Mouse (Mus musculus) thymus, adult 2 months (tissue): ENCODE measurements around the gene Hps6. TPM values are rescaled to one million over a fixed set of nuclear protein-coding genes. Genes with fewer than 3 reads are reported as not detected.

Experiments used
- DNase-seq: peaks from one replicate; pipeline ENCODE4 v3.0.0; 2021
- H3K27ac ChIP-seq: fragments of 200-500 bp; 2 replicates; pipeline ENCODE4 v1.5.1; 2012; ENCODE audit warnings: low read length, control low read depth; ENCODE audit not compliant: control insufficient read depth, insufficient read depth
- H3K27me3 ChIP-seq: fragments of 200-500 bp; 2 replicates; pipeline ENCODE4 v1.6.1; 2012; ENCODE audit warnings: mild to moderate bottlenecking, low read length, moderate library complexity, mixed read lengths; ENCODE audit not compliant: control insufficient read depth, insufficient read depth
- H3K36me3 ChIP-seq: fragments of 200-500 bp; 2 replicates; pipeline ENCODE4 v1.6.1; 2012; ENCODE audit warnings: mild to moderate bottlenecking, low read length, moderate library complexity; ENCODE audit not compliant: control insufficient read depth, insufficient read depth
- H3K4me1 ChIP-seq: fragments of 200-500 bp; replicated peaks from 2 replicates; pipeline ENCODE4 v1.6.1; 2012; ENCODE audit warnings: low read length; ENCODE audit not compliant: control insufficient read depth, insufficient read depth
- H3K4me3 ChIP-seq: fragments of 200-500 bp; 2 replicates; pipeline ENCODE4 v1.5.1; 2012; ENCODE audit warnings: mild to moderate bottlenecking, low read length, control low read depth, moderate library complexity; ENCODE audit not compliant: control insufficient read depth, insufficient read depth
- CTCF ChIP-seq: fragments of 200-500 bp; IDR thresholded peaks from 2 replicates; pipeline ENCODE4 v1.5.1; 2012; ENCODE audit warnings: mild to moderate bottlenecking, control low read depth, low read length, moderate library complexity, borderline replicate concordance; ENCODE audit not compliant: control insufficient read depth, poor library complexity, insufficient read depth; ENCODE audit errors: extremely low read depth
- POLR2A ChIP-seq: fragments of 200-500 bp; IDR thresholded peaks from 2 replicates; pipeline ENCODE4 v1.6.1; 2012; ENCODE audit warnings: mild to moderate bottlenecking, low read length, control low read depth, moderate library complexity; ENCODE audit not compliant: control insufficient read depth, poor library complexity, insufficient read depth; ENCODE audit errors: extremely low read depth
- WGBS: fragments of 180-500 bp; shearing (Covaris S2); methylation state at CpG from one replicate; pipeline ENCODE4 v1.1.7; 2018; 5-methylcytosine and 5-hydroxymethylcytosine counted together
- polyA plus RNA-seq: library from polyadenylated mRNA; depleted of rRNA; stranded (reverse); fragments of >200 nt; gene quantifications from 2 replicates; pipeline ENCODE4 v1.2.3, GENCODE M21; 2012

The Hps6 gene
- polyA plus RNA-seq, 1 experiment: 9.4 TPM

DNA sequence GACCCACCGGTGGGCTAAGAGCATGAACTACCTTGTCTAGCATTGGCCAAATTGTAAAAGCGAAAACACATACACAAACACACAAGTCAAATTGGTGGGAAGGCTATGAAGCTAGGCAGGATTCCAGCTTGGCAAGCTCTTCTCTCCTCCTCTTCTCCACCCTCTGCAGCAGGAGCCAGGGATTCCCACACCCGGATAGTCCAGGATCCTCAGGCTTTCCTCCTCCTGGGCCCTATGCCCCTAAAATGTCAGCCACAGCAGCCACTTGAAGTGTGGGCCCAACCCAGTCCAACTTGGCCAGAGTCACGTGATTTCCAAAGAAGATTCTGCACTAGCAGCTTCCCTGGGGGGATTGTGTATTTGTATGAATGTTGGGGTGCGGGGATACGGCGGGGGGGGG, 40.1 kb downstream of the Hps6 start:
- no peaks in the 10 kb centered on the region for H3K27me3 ChIP-seq
- TF ChIP-seq CTCF (no peak), POLR2A (no peak)
- H3K27ac ChIP-seq: peak overlapping the region; percentile 29; the same call in 1 of the 2 replicates
- DNase-seq: no peak
- H3K4me3 ChIP-seq: no peak overlapping the region
- WGBS: 58% methylated on average over 7 of the region's 7 CpGs
- no peaks in the 10 kb centered on the region for H3K36me3 ChIP-seq
- peaks cover 46% of the 10 kb centered on the region for H3K4me1 ChIP-seq

DNA sequence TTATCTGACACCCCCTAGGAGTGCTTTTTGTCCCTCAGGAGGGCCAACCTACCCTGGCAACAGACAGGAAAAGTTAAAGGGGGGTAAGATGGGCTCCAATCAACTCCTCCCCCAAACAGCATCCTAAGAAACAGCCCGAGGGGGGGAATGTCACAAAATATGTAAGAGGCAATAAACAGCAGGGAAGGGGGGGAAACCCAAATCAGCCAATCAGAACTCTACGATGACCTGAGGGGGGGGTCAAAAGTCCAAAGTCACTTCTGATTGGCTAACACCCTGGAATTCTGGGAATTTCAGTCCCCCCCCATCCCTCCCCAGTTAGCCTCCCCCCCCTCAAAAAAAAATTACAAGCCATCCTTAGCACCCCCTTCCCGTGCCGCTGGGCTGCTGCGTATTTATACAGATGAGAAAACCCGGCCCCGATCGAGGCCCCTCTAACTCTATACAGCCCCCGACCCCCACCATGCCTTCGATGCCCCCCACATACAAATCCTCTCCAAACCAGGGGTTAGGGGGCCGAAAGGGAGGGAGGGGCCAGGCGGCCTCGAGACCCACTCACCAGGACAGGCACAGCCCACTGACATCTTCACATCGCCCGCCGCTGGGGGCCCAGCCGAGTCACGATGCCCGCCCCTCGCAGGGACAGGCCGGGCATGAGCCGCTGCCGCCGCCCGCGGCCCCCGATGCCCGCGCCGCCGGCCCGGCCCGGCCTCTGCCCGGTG, 41.1 kb downstream of the Hps6 start, which contains the start of gene Pprc1:
Gene Pprc1 (plus strand): TSS at position 616 of the 722 bp plus-strand sequence.
- TF ChIP-seq POLR2A (peak; percentile 72), CTCF (no peak)
- peak; percentile 23 for DNase-seq
- Histone ChIP-seq H3K4me1 (peaks cover 44% of the 10 kb centered on the region), H3K36me3 (no peaks in the 10 kb centered on the region), H3K27me3 (no peaks in the 10 kb centered on the region), H3K27ac (peak within 1 kb of the TSS; percentile 28; the same call in 1 of the 2 replicates), H3K4me3 (peak within 1 kb of the TSS; percentile 50)
- WGBS: under 1% methylated on average over 34 of the region's 34 CpGs

DNA sequence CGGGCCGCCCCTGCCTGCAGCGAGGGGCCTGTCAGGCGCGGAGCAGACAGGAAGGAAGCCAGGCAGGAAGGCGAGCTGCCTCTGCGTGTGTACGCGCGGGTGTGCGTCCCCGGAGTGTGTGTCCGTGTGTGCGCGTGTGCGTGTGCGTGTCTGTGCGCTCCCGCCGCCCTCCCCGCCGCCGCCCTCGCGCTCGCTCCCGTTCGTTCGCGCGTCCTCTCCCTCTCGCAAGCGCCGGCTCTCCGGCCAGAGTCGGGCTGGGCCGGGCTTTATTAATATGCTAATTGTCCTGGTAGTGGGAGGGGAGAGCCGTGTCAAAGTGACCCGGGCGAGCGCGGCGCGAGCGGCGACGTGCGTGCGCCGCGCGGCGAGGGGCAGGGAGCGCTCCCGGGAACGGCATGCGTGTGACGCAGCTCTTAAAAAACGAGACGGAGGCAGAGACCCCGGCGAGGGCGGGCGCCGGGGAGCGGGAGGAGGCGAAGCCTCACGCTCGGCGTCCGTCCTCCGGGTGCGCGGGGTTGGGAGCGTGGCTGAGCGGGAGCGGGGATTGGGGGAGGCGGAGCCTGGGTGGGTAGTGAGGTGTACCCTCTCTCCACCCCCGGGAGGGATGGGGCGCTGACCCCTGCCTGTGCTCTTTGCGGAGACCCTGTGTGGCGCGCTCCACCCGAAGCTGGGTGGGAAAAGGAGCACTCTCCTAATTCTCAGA, 41.8 kb downstream of the Hps6 start, which contains the start of gene Ldb1:
Gene Ldb1 (minus strand): TSS at position 222 of the 703 bp plus-strand sequence.
- Histone ChIP-seq H3K4me3 (peak within 1 kb of the TSS; percentile 50), H3K27me3 (no peaks in the 10 kb centered on the region), H3K27ac (peak within 1 kb of the TSS; percentile 28; the same call in 1 of the 2 replicates), H3K36me3 (no peaks in the 10 kb centered on the region), H3K4me1 (peaks cover 47% of the 10 kb centered on the region)
- peak; percentile 73 for DNase-seq
- TF ChIP-seq POLR2A (no peak), CTCF (no peak)
- WGBS: under 1% methylated on average over 84 of the region's 84 CpGs

DNA sequence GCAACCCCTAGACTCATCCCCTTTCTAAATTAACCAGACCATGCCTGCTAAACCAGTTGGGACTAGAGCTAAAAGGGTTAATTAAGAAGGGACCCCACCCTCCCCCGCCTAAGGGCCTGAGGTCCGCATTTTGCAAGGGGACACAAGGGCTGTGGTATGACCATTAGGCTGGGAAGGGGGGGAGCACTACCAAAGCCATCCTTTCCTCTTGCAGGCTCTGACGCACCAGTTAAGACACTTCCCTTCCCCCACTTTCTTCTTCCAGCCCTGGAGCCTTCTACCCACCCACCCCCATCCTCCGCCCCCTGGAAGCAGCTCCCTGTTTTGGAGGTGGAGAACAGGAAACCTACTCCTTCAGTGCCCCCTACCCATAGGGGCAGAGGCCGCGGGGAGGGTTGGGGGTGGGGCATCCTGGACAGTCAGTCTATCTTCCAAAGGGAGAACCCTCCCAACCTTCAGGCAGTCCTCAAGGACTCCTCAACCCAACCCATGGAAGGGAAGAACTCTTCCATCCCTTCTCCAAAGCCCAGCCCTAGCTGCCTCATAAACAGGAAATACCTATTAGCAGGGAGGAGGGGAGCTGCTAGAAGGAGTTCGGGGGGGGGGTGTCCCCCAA, 42.5 kb downstream of the Hps6 start:
- DNase-seq: peak; percentile 21
- TF ChIP-seq CTCF (no peak), POLR2A (no peak)
- 6% methylated on average over 7 of the region's 7 CpGs for WGBS

DNA sequence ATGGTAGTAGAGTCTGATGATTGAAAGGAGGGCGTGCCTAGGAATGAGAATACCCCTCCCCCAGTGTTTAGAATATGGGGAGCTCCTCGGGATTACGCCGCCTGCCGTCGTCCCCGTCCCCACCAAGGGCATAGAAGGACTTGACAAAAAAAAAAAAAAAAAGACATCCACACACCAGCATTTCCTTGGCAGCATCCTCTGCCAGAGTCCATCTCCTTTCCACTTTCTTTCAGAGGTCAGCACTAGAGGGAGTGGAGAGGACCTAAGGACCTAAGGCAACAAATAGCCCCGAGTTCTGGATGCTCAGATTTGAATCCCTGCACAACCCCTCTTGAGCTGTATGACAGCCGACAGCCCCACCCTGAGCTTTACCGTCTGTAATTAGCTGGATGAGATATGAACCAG, 43.3 kb downstream of the Hps6 start:
- Histone ChIP-seq H3K27ac (no peak overlapping the region), H3K4me3 (no peak overlapping the region), H3K36me3 (no peaks in the 10 kb centered on the region), H3K27me3 (no peaks in the 10 kb centered on the region), H3K4me1 (peaks cover 44% of the 10 kb centered on the region)
- WGBS: 58% methylated on average over 10 of the region's 10 CpGs
- DNase-seq: no peak
- TF ChIP-seq POLR2A: no peak
- TF ChIP-seq CTCF: no peak

More for the DNA sequence above, 42.5 kb downstream of the Hps6 start:
- Histone ChIP-seq H3K27me3 (no peaks in the 10 kb centered on the region), H3K4me3 (peak overlapping the region; percentile 50), H3K27ac (peak overlapping the region; percentile 0; the same call in 1 of the 2 replicates), H3K4me1 (peaks cover 50% of the 10 kb centered on the region), H3K36me3 (no peaks in the 10 kb centered on the region)

DNA sequence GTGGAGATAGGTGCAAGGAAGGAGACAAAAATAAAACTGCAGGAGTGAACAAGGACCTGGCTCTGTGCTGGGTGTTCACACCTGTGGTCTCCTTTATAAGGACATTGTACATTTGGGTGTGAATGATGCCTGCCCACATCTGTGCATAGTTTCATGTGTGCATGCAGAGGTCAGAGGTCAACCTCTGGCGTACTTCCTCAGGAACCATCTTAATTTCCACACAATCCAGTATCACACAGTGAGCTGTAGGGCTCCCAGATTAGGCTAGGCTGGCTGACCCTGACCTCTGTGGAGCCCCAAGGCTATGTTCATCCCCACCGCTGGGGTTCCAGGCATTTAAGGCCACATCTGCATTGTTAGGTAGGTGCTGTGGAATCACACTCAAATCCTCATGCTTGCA, 44.1 kb downstream of the Hps6 start:
- DNase-seq: no peak
- TF ChIP-seq CTCF (no peak), POLR2A (no peak)
- Histone ChIP-seq H3K27ac (no peak overlapping the region), H3K4me1 (peaks cover 37% of the 10 kb centered on the region), H3K4me3 (no peak overlapping the region), H3K27me3 (no peaks in the 10 kb centered on the region), H3K36me3 (no peaks in the 10 kb centered on the region)
- 92% methylated on average over 2 of the region's 2 CpGs for WGBS
